Mouse (Mus musculus): ENCODE results near the gene Kdelc2. TPM values are rescaled to one million over a fixed set of nuclear protein-coding genes. Genes with fewer than 3 reads are reported as not detected.

Gene Kdelc2
- total RNA-seq, 2 experiments from 2014 or later: 0.34 to 0.96 TPM

DNA sequence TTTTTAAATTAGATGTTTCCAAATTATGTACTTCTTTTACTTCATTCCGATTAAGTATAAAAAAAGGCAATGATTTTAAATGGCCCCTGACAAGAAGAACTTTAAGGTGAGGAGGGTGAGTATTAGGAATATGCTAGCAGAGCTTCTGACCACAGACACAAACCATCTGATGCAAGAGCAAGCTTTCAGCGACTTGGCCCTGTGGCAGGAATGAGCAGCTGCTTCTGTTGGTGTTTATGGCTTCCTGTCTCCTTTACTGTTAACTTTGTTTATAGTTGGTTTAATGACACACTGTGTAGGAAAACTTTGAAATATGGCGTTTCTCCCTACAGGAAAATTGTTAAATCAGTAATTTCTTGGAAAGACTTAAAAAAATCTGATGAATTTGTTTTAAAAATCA lies 43.8 kb downstream of the Kdelc2 start:
- ATAC-seq (replicated peaks; ENCODE audit: low FRiP score, poor library complexity, severe bottlenecking): no peak

GRCm38 (mm10) chr9:53435830-53436570 lies 52.2 kb downstream of the Kdelc2 start:
- no peak for ATAC-seq (replicated peaks; ENCODE audit: low FRiP score, poor library complexity, severe bottlenecking)

DNA sequence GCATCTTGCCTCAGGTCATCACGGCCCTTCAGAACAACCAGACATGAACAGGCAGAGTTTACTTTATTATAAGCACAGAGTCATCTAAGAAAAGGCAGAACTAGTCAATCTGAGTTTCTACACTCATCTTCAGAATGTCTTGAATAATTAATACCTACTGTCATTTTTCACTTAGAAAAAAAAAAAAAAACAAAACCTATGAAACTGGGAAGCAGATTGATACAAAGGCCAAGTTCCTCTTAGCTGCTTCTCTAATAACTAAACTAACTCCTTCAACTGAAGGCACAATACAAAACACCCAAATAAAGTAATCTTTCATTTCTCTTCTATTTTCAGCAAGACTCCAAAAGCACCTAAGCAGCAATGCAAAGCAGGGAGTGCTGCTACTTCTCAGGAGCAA lies 66.8 kb downstream of the Kdelc2 start:
- no peak for ATAC-seq (replicated peaks; ENCODE audit: low FRiP score, poor library complexity, severe bottlenecking)

Other genes starting within 250 kb of the Kdelc2 start
- gene Ddx10, start 136.0 kb upstream of the Kdelc2 start, total RNA-seq (2015; ENCODE audit: low replicate concordance): 7.9 and 9.4 TPM in 2 replicates
- 7.5 and 9.1 TPM in 2 replicates for gene Ddx10, start 136.0 kb upstream of the Kdelc2 start, total RNA-seq (2017; ENCODE audit: low replicate concordance)
- gene Exph5, start 82.4 kb upstream of the Kdelc2 start, total RNA-seq (2015; ENCODE audit: low replicate concordance): not detected in 2 replicates
- 0.28 TPM in 1 of 2 replicates, not detected in the other for gene Exph5, start 82.4 kb upstream of the Kdelc2 start, total RNA-seq (2017; ENCODE audit: low replicate concordance)
- 3.1 and 6.9 TPM in 2 replicates for gene 4930550C14Rik, start 18.3 kb downstream of the Kdelc2 start, total RNA-seq (2015; ENCODE audit: low replicate concordance)
- gene 4930550C14Rik, start 18.3 kb downstream of the Kdelc2 start, total RNA-seq (2017; ENCODE audit: low replicate concordance): 7.8 and 9.1 TPM in 2 replicates
- 3.7 and 21.5 TPM in 2 replicates for gene Atm, start 152.7 kb downstream of the Kdelc2 start, total RNA-seq (2015; ENCODE audit: low replicate concordance)
- gene Atm, start 152.7 kb downstream of the Kdelc2 start, total RNA-seq (2017; ENCODE audit: low replicate concordance): 4.3 and 5.3 TPM in 2 replicates
- gene Npat, start 153.0 kb downstream of the Kdelc2 start, total RNA-seq (2015; ENCODE audit: low replicate concordance): 5.6 and 10.9 TPM in 2 replicates
- 7.8 and 11.4 TPM in 2 replicates for gene Npat, start 153.0 kb downstream of the Kdelc2 start, total RNA-seq (2017; ENCODE audit: low replicate concordance)
- gene Acat1, start 226.4 kb downstream of the Kdelc2 start, total RNA-seq (2015; ENCODE audit: low replicate concordance): 6.5 and 11.5 TPM in 2 replicates
- 13.8 and 17.9 TPM in 2 replicates for gene Acat1, start 226.4 kb downstream of the Kdelc2 start, total RNA-seq (2017; ENCODE audit: low replicate concordance)

All from erythroblast, adult 5-6 weeks (primary cell).